Mouse (Mus musculus): ENCODE measurements around the gene Pln.

Pln gene

DNA sequence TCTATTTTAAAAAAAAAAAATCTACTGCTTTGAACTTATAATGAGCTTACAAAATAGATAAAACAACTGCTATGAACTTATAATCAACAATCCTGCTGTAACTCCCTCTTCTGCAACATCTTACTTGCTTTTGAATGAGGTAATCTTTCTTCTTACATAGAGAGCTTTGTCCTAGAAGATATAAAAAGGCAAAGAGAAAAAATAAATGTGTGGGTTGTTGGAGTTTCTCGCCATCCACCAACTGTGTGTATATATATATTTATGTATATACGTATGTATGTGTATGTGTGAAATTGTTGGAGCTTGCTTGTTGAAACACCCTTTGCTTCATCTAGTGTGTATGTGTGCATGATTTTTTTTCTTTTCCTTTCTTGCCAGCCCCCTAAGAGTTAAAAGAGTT lies 29.8 kb downstream of the Pln start:
- no peak for DNase-seq

DNA sequence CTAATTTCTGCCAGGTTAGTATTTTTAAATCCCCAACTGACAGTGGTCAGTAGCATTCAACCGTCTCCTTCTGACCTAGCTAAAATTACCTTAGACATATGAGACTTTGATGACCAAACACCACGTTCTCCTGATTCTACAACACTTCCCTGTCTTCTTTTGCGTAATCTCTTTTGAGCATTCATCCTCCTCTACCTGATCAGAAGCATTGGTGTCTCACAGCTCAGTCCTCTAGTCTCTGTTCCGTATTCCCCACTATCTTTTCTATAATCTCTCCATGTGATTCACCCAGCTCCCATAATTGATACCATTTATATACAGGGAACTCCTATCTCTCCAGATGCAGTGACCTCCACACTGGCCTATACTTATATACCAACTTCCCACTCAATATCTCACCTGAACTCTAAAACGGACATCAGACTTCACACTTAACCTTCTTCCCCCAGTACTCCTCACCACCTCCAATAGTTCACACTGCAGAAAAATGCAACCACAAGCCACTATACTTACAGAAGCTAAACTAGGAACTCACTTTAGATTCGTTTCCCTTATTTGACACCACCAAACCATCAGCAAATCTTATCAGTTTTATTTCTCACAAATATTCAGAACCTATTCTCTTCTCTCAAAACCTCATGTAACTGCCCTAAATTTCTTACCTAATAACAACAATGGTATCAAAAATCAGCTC lies 36.6 kb downstream of the Pln start:
- no peak for DNase-seq

DNA sequence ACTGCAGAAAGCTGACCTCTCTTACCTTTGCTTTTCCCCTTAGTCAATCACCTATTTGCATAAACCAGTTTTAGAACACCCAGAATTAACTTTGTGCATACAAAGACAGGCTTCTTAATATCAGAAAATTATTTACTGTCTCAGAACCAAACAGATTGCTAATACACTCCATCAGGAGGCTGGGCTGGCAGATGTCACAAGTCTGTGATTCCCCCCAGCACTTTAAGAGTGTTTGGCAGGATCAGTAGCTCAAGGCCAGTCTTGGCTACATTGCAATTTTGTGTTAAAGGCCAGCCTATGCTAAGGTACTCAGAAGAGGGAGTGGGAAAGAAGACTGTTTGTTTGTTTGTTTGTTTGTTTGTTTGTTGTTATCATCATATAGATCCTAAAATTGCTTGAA lies 39.6 kb downstream of the Pln start:
- no peak for DNase-seq

DNA sequence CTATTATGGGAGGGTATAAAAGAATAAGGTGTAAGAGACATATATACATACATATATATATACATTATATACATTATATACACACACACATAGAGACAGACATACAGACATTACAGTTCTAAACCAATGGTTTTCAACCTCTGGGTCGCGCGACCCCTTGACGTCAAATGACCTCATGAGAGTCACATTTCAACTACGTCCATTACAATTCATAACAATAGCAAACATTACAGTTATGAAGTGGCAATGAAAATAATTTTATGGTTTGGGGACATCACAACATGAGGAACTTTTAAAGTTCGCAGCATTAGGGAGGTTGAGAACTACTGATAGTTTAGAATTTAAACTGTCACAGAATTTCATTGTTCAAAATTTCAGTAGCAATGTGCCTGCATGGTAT lies 40.8 kb downstream of the Pln start:
- no peak for DNase-seq

DNA sequence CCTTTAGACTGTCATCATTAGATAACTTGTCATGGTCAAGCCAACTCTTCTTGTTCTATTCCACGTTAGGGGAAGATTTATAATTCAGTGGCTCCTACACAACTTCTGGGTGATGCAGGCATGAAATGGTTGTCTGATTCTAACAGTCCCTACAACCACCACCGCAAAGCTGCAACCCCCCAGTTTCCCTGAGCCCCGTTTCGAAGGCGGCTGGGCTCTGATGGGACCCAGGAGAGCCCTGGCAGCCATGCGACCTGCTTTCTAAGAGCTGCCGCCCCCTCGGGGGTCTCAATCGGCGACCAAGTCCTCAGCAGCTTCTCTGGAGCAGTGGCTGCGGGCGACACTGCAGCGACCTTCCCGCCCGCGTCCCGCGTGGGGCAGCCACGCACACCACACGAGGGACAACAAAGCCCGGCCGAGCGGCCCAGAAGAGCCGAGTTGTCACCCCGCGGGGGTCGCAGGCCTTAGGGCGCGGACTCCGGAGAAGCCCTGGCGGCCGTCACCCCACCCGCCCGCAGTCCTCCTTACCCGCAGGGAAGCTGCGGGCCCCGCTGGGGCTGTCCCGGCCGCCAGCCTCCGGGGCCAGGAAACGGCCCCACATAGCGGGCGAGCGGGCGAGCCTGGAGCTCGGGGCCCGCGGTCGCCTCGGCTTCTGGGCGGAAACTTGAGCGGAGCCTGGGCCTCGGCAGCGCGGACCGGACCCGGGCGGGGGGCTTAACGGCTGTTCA lies 41.7 kb downstream of the Pln start:
- peak; percentile 71 to 75 for DNase-seq

DNA sequence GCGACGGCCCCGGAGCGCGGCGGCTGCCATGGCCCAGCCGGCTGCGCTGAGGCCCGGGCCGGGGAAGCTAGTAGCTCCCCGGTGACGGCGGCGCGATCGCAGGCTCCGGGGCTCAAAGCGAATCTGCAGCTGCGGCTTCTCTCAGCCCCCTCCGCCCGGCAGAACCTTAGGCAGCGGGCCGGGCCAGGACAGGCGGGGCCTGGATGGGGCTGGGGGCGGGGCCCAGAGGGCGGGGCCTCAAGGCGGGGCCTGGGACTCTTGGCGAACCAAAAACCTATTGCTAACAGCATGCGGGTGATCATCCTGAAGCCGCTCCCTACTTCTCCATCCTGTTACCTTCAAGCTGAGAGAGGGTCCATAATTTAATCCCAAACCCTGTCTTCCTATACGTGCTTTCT lies 42.2 kb downstream of the Pln start, which contains the start of gene Cep85l:
Gene Cep85l, minus strand, starts transcription at position 239 of the 398 bp plus-strand sequence.
- peak; percentile 88 for DNase-seq

DNA sequence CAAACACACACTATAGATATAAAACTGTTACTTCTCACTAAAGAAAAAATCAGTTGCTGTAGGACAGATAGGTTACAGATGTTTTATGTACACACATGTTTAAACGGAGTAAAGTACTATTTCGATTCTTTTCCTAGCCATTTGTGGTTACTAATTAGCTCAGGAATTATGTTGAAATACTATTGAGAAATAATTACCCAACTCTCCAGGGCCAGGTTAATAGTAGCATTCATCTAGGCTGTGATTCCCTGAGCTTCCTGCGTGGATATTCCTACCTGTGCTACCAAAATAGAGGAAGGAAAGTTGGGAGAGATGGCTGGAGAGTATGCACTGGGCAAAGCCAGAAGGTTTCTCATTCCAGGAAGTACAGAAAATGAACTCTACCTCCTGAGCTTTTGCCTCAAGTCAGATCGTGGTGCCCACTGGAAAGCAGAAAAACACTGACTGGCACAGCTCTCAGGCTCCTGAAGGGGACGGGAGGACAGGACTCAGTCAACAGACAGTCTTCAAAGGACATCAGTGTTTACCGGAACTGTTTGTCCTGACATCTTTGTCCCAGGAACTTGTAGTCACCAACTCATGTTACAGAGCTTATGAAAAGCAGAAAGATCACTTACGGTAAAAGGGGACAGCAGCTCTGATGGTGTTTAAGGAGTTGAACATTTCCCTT lies 45.4 kb downstream of the Pln start:
- no peak for DNase-seq

DNA sequence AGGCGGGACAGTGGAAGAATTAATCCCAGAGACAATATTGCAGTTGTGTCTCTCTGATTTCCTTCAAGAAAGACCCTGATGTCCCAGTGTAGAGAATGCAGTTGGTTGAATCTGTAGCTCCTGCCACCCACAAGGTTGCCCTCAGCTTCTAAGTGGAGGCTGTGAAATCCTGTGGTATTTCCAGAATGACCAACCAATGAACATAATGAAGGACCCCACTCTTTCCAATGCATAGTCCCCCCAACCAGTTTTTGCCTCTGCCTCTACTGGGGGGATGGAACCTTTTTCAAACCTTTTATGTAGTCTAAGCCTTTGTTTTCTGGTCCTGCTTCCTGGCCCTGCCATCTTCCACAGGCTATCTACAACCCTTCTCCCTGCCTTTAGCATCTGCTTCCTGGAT lies 47.4 kb downstream of the Pln start:
- no peak for DNase-seq

DNA sequence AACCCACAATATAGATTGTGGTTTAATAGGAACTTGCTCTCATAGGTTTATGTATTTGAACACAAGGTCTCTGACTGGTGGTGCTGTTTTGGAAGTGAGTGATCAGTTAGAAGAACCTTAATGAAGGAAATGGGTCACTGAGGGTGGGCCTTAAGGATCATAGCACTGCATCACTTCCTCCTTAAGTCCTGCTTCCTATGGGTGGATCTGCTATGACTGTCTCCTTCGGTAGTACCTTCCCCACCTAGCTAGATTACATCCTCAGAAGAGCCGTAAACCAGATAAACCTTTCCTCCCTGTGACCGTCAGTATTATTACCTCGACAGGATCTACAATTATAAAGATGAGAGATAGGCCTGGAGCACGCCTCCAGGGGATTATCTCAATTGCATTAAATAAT lies 48.0 kb downstream of the Pln start:
- no peak for DNase-seq

DNA sequence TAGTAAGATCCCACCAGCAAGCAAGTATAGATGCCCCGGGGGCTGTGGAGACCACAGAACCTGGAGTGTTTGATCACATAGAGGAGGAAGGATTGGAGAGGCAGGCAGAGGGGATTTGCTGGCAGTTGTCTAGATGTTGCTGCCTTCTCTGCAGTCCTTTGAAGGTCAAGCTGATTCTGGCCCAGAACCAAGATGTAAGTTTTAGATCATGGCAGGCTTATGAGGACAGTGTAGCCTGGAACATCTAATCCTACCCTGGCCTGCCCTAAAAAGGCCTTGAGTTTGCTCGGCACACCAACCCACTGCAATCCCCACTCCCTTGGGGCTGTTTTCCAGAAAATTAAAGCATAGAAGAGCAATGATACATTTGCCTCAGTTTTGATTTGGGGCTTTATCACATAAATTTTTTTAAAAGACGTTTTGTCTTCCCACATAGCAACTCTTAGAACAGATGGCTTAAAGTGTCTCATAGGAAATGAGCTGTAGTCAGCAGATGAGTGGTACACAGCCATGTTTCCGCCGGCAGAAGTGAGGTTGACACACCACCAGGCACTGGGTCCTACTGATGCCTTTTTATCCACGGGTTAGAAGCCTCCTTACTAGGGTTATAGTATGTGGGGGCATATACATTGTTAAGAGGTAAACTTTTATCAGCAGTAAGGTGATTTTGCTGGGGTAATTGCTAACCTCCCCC lies 50.9 kb downstream of the Pln start:
- DNase-seq: no peak

DNA sequence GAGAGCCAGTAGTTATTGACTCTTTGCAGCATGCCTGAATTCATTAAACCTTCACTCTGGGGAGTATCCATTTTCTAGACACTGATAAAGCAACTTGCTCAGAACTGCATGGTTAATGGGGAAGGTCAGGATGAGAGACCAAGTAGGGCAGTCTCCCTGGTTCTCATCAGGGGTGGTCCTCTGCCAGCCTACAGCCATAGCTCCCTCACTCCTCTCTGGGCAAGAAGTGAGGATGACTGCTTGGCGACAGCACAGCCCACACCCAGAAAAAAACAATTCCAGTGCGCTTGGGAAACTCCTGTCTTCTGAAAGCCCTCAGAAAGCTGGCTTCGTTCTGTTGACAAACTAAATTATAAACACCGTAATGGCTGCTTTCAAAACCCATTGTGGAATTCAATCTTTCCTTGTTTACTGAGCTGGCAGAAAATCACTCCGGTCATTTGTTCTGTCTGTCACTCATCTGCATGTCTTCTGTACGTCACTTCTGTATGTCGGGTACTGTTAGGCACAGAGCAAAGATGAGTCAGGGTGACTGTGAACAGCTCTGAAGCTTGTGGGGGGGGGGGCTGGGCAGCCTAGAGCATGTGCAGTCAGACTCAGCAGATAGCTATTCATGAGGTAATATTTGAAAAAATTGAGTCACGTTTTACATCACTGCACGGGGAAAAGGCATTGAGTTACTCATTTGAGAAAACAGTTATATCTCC lies 57.6 kb downstream of the Pln start:
- DNase-seq: no peak

Measured in B cell, adult 2 months (primary cell).